Mouse (Mus musculus) olfactory bulb, adult 2 months (tissue): Measurements from ENCODE around the gene Krtap14.

Source experiments
- CTCF ChIP-seq: fragments of 200-500 bp; IDR thresholded peaks from 2 replicates; pipeline ENCODE4 v1.5.1; 2012; ENCODE audit warnings: low read depth, mild to moderate bottlenecking, low read length, moderate library complexity; ENCODE audit not compliant: insufficient read depth
- POLR2A ChIP-seq: fragments of 200-500 bp; IDR thresholded peaks from 2 replicates; pipeline ENCODE4 v1.6.1; 2012; ENCODE audit warnings: mild to moderate bottlenecking, low read depth, low read length, moderate library complexity; ENCODE audit not compliant: insufficient read depth

GRCm38 (mm10) chr16:88864887-88865407 lies 39.0 kb upstream of the Krtap14 start:
- TF ChIP-seq POLR2A, result no peak
- no peak for TF ChIP-seq CTCF
